Mouse (Mus musculus) frontal cortex, adult (tissue): Measurements from ENCODE around the gene Akap2.
A peak's percentile ranks its signal among the peaks of the same experiment; 100 is the strongest.

Experiments used
- ATAC-seq: cut with Nextera tagmentation; 2 replicates; pipeline ENCODE4 v1.9.2; 2017; ENCODE audit warnings: mild to moderate bottlenecking, moderate library complexity, mixed read lengths; ENCODE audit not compliant: low TSS enrichment

The Akap2 gene

GRCm38 (mm10) chr4:57717354-57717753 is at the start of gene Akap2:
Gene Akap2, plus strand, starts transcription at chr4:57717657.
- ATAC-seq, result no peak

GRCm38 (mm10) chr4:57670813-57671469 is 46.5 kb upstream of the Akap2 start:
- ATAC-seq, result no peak

- ATAC-seq, result no peak
Observed at GRCm38 (mm10) chr4:57672541-57672940, 44.9 kb upstream of the Akap2 start.

DNA sequence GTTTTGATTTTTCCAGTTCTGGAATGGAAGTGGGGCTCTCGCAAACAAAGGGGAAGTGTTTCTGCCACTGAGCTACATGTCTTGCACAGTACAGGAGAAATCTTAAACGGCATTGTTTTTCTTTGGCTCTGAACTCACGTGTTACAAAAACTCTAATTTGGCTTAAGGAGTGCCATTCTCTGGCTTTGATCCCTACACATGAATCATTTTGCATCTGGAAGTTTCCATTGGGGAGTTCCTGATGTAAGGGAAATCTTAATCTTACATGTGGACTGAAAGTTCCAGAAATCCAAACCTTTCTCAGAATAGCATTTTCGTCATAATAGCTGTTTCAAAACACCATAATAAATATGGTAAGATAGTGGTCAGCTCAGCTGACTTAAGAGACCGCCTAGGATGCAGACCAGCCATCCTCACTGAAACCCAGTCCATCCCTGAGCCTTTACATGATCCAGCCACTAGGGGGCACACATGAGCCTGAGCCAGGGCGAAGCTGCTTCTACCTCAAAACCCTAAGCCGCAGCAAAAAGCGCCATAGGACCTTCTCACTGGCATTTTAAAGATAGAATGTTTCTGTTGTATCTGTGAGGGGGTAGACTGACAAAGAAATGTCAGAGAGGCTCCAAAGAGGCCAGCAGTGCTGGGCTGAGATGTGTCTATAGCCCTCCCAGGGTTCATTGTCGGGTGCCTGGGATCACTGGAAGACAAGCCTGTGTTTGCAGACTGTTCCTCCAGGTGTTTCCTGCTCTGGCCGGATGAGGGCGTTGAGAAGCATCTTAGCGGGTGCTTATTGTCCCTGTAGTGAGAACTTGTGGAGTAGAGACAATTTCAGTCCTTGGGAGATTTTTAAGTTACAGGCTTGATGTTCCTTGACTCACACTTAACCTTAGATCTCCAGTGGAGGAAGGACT is 44.2 kb upstream of the Akap2 start:
- peak; percentile 85 for ATAC-seq

DNA sequence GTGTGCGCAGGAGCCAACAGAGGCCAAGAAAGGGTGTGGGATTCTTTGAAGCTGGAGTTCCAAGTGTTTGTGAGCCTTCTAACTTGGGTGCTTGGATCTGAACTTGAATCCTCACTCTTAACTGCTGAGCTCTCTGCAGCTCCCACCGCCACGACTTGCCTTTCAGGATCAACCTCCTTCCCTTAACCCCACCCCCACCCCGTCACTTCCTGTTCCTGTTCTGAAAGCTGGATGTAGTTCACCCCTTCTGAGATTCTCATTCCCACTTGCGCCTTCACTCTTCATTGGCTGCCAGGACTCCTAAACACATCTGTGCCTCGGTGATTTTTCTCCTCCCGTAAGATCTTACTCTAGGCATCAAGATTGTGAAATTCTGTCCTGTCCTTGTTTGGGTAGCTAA is 43.1 kb upstream of the Akap2 start:
- ATAC-seq, result no peak

DNA sequence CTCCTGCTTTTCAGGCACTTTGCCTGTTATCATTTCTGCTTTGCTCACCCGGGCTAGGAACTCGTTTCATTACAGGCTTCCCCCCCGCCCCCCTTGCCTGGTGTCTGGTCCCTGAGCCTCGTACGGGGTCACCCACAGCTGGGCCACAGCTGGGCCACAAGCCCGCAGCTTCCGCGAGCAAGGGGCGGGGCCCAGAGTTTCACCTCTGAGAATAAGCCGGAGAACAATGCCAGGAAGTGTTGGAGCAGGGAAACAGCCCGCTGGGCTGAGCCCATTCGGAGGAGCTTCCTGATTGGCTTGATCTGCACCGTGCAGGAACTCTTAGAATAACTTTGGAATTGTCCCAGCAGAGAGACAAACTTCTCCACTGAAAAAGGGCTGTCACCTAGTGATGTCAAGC is 42.1 kb upstream of the Akap2 start:
- no peak for ATAC-seq

- ATAC-seq, result no peak
Observed at GRCm38 (mm10) chr4:57677916-57678315, 39.5 kb upstream of the Akap2 start.

DNA sequence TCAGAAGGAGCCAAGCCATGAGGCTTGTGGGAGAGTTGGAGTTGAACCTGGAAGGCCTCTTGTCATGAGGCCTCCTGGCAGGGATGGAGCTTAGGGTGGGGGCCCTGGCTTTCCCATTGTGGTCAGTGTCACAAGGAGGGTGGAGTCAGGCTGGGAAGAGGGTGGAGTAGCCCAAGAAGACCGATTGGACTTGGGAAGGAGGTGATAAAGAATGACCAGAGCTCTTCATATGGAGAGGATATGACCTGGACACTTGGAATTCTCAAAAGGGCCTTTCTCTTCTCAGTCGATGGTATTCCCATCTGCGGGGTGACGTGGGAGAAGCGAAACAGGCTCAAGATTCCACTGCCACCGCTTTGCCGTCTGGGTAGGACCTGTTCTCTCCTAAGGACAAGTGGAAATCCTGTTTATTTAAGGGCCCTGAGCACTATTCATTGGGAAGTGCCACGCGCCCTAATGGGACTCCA is 38.4 kb upstream of the Akap2 start:
- ATAC-seq, result no peak

DNA sequence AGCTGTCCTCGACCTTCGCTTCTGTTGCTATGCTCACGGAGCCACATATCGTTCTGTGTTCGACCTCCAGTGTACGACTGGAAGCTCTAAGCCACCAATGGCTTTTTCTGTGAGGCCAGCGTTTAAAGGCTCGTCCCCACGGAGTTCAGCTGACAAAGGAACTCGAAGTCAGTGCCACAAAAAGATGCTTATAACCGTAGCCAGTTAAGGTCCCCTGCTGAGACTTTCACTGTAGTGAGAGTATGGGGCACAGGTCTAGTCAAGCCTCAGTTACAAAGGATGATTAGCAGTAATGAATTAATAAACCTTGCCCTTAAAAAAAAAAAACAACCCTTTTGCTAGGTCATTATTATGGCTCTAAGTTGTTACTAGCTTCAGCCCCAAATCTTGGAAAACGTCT is 37.3 kb upstream of the Akap2 start:
- ATAC-seq, result no peak

DNA sequence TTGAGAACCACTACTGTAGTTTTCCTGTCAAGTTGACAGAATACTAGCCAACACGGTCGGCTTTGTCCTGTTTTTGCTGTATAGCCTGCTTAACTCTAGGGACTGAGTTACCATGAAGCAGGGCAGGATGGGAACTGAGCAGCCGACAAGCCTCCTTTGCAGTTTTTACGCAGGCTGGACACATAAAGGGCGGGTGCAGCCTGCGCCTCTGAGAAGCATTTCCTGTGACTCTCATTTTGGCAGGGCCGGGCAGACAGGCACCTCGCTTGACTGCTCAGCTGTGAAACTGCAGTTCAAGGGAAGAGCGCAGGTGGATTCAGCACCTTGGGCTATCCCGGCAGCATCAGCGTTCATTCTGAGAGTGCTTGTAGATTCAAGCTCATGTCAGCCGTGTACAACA is 35.9 kb upstream of the Akap2 start:
- no peak for ATAC-seq

GRCm38 (mm10) chr4:57682341-57682740 is 35.1 kb upstream of the Akap2 start:
- ATAC-seq, result no peak

DNA sequence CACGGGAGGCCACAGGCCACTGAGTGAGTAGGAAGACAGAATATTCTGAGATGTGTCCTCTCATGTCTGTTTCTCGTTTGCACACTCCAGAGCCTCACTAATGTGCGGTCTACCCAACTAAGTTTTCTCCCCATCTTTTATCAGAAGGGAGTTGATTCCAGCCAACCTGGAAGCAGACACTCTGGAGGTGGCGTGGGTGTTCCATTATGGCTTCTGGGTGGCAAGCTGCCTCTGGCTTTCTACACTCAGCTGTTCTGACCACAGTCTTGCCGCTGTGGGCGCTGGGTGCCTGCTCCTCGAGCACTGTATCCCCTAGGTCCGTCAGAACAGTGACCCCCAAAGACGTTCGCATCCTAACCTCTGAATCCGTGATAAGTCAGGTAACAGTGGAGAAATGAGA is 34.5 kb upstream of the Akap2 start:
- ATAC-seq, result peak; percentile 53

DNA sequence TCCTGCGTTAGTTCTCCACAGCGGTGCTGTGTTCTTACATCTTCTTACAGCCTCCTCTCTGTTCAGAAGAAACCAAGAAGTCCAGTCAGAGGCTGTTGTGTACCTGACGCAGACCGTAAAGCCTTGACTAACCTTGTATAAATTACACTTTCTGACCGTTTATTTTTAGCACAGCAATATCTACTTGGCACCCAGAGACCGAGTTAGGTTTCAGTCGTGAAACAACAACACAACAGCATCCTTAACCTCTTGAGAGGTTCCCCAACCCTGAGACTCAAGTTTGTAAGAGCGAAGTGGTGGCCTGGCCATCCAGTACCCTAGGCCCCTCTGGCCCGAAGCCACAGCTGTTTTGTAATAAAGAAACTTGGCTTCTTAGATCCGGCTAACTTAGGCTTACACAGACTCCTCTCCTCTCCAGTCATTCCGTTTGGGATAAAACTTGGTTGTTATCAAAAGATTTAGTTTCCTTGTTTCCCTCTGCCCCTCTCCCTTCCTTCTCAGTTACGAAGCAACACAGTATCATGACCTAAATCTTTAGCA is 32.7 kb upstream of the Akap2 start:
- no peak for ATAC-seq

DNA sequence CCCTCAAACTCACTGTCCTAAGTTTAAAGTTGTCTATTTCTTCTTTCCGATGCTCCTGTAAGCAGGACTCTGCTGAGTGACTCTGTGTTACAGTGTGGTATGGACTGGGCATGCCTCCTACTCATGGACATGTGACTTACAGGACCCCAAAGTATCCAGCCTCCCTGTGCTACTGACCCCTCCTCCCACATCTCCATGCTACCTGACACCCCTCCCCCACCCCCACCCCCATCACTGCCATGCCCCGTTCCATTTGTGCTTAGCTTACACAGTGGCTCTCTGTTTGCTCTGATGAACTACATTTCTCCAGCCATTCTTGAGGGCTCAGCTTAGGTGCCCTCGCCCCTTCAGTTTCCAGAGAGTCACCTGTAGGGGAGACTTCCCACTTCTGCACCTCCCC is 30.7 kb upstream of the Akap2 start:
- no peak for ATAC-seq

DNA sequence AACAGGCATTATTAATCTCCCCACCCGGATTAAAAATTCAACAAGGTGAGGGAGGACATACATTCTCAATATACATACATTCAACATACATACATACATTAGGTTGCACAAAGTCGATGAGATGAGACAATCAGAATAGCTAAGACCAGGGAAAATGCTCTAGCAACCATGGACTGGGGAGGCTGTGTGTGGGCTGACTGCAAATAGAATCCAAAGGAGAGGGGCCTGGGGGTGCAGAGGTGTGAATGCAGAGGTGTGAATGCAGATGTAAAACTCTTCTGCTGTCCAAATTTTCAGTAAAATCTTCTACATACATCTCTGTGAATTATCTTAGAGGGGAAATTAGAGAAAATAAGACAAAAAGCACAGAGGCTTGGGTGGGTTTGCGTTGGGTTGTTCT is 29.9 kb upstream of the Akap2 start:
- peak; percentile 80 for ATAC-seq

GRCm38 (mm10) chr4:57688131-57688530 is 29.3 kb upstream of the Akap2 start:
- ATAC-seq, result no peak

DNA sequence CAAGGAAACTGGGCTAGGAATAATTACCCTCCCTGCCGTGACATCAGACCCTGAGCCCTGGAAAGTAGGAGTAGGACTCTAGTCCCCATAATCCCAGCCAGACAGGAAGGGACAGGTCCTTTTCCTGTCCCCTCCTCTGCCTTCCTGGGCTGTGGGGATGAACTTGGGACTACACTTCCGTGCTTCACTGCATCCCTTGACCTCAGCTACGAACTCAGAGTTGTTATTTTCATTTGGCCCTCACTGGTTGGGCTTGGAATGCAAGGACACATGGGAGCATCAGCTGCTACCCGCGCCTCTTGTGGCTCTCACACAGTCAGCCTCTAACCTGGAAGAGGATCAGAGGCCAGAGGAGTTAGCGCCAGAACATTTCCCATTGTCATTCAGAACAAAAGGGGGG is 27.5 kb upstream of the Akap2 start:
- no peak for ATAC-seq

DNA sequence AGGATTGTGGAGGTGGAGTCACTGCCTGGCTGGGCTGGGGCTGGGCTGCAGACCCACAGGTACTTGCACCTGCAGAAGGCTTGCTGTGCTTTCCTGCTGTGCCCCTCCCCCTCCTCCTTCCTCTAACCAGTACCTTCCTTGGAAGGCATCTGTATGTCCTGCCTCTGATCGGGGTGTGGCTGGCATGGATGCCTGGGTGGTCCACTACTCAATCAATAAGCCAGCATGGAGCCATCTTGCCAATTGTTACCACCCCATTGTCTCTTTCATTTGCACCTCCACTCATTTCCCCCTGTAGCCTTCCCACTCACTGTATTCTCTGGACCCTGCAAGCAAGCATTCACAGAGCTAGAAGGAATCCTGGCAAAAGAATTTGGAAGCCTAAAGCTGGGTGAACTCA is 26.7 kb upstream of the Akap2 start:
- no peak for ATAC-seq

DNA sequence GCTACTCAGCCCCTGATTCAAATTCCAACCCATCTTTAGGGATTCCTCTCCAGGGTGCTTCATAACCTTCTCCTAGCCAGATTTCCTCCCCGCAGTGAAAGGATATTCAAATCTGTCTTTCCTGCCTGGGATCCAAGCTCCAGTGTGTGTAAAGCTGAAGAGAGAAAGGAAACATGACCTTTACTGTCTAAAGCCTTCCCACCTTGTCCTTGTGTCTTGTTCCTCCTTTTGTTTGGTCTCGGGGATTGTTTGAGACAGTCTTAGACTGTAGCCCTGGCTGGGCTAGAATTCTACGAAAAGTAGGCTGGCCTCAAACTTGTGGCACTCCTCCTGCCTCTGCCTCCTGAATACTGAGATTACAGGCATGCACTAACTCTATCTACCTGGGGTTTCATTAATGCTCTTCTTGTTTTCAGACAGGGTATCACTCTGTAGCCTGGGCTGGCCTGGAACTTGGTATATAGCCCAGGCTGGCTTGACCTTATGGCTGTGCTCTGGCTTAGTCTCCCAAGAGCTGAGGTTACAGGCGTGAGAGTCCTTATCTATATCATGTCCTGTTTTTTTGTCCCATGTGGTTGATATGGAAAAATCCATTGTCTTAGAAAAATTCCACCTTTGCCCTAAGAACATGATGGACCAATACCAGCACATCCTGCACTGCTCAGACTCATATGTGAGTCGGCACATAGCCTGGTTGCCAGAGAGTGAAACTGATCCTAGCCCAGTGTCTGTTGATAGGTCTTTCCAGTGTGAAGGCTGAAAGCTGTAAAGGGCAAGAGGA is 22.9 kb upstream of the Akap2 start:
- ATAC-seq, result no peak

DNA sequence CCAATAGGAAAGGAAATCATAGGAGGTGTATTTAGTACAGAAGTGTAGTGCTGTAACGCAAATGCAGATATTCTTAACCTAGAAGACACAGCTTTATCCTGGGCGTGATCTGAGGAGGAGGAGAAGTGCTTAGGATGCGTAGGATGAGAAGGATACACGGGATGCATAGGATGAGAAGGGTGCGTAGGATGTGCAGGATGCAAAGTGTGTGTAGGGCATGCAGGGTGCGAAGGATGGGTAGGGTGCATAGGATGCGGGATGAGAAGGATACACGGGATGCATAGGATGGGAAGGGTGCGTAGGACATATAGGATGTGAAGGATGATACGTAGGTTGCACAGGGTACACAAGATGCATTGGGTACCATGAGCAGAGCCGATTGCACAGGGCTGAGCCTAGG is 20.5 kb upstream of the Akap2 start:
- ATAC-seq, result peak; percentile 64

DNA sequence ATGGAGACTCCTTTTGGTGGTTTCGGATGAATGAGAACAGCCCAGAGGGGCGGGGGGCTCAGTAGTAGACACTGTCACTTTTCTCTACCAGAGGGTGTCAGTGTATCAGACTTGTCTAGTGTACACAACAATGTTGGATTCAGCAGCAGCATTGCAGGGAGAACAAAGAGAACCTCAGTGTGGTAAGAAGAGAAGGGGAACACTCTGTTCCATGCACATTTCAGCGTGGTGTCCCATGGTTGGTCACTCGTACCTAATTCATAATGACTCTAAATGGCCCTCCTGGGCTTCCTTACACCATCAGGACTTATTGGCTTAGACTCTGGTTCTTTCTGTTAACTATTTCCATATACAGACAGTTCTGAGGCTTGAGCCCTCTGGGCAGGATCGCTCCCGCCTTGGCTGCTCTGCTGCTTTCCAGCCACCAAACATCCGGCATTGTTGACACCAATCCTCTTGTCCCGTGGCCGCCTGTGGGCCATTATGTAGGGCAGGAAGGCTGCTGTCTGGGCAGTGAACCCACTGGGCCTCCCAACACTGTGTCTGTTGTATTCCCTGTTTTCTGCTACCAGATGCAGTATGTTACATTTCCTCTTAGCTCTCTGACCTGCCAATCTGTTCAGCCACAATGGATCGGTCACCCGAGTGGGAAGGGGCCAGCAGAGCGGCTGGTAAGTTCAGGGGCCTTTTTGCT is 19.4 kb upstream of the Akap2 start:
- ATAC-seq, result peak; percentile 31; the same call in 1 of the 2 replicates

DNA sequence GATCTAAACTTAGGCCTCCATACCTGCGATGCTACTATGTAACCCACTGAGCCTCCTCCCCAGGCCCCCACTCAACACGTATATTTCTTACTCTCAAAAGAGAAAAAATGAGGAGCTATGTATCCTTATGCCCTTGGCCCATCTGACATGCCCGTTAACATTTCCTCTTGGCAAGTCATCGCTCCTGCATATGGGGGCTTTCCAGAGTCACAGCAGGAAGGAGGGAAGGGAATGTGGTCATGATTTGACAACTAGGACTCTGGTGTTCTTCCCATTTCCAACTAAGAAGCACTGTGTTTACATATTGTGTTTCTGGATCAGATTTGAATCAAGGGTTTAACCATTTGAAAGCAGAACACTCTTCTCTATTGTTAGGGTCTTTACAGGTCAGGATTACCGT is 15.9 kb upstream of the Akap2 start:
- no peak for ATAC-seq
